Mouse (Mus musculus): Measurements from ENCODE around the gene C87499. TPM values are rescaled to one million over a fixed set of nuclear protein-coding genes. Genes with fewer than 3 reads are reported as not detected.

The C87499 gene
- polyA plus RNA-seq (2015; fragmentation: Nextera tagmentation; extraction: Ambion mirVana) = not detected in 2 replicates

DNA sequence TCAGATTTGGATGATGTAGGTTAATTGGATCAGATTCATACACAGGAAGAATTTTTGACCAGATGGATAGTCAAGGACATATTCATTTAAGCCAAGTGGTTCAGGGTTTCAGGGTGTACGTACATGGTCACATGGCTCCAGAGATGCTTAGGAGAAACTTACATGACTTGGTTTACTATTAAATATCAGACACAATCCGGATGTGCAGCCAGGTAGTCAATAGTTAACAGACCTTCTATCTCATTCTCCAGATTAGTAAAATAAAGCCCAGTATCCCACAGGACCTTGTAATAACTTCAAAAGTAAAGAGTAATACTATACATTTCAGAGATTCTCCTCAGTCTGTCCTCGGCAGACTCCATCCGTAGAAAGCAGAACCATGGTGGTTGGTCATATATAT, at the start of gene C87499:
Gene C87499 (minus strand): TSS at position 101 of the 400 bp plus-strand sequence.
- Histone ChIP-seq H3K27me3 (ENCODE audit: control insufficient read depth, insufficient read depth, low read depth, low read length) (no peaks in the 10 kb centered on the region), H3K4me2 (ENCODE audit: low read length) (no peak within 1 kb of the TSS), H3K9ac (ENCODE audit: low read depth, low read length) (no peak within 1 kb of the TSS), H3K36me3 (ENCODE audit: control insufficient read depth, insufficient read depth, low read length) (no peaks in the 10 kb centered on the region), H3K9me3 (replicated peaks; ENCODE audit: control insufficient read depth, low read length, poor library complexity, severe bottlenecking) (no peaks in the 10 kb centered on the region), H3K27ac (ENCODE audit: low read length) (no peak within 1 kb of the TSS), H3K4me1 (ENCODE audit: control insufficient read depth, insufficient read depth, low read length) (no peaks in the 10 kb centered on the region), H3K4me3 (ENCODE audit: low read depth, low read length) (no peak within 1 kb of the TSS)
- ATAC-seq = no peak
- 89% methylated on average over 4 of the region's 4 CpGs for WGBS

DNA sequence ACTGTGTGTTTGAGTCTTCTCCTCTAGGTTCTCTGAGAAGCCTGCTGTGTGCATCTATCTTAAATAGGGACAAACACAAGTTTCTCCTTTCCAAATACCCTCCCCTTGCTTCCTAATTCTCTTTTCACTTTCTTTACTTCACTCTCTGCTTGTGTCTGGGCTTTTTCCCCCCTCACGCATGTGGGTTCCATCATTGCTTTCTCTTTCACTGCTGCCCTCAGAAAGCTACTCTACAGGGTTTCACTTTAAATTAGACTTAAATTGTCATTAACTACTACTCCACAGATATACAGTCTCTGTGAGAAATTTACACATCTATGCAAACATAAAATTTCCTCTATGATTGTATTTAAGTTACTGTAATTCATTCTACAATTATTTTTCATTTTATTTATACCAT, 49.6 kb upstream of the C87499 start, which contains the start of gene Ifna2:
Gene Ifna2 (minus strand): TSS at position 101 of the 400 bp plus-strand sequence.
- no peak for ATAC-seq
- no peaks in the 10 kb centered on the region for H3K4me1 ChIP-seq (ENCODE audit: control insufficient read depth, insufficient read depth, low read length)
- no peak within 1 kb of the TSS for H3K27ac ChIP-seq (ENCODE audit: low read length)
- no peaks in the 10 kb centered on the region for H3K27me3 ChIP-seq (ENCODE audit: control insufficient read depth, insufficient read depth, low read depth, low read length)
- H3K36me3 ChIP-seq (ENCODE audit: control insufficient read depth, insufficient read depth, low read length) = no peaks in the 10 kb centered on the region
- H3K9ac ChIP-seq (ENCODE audit: low read depth, low read length) = no peak within 1 kb of the TSS
- H3K4me3 ChIP-seq (ENCODE audit: low read depth, low read length) = no peak within 1 kb of the TSS
- H3K9me3 ChIP-seq (replicated peaks; ENCODE audit: control insufficient read depth, low read length, poor library complexity, severe bottlenecking) = no peaks in the 10 kb centered on the region
- H3K4me2 ChIP-seq (ENCODE audit: low read length) = no peak within 1 kb of the TSS
- WGBS = 88% methylated on average over 1 of the region's 1 CpGs

GRCm38 (mm10) chr4:88681353-88681752, 47.1 kb upstream of the C87499 start:
- Histone ChIP-seq H3K4me2 (ENCODE audit: low read length) (no peak overlapping the region), H3K27me3 (ENCODE audit: control insufficient read depth, insufficient read depth, low read depth, low read length) (no peaks in the 10 kb centered on the region), H3K9ac (ENCODE audit: low read depth, low read length) (no peak overlapping the region), H3K4me3 (ENCODE audit: low read depth, low read length) (no peak overlapping the region), H3K4me1 (ENCODE audit: control insufficient read depth, insufficient read depth, low read length) (no peaks in the 10 kb centered on the region), H3K36me3 (ENCODE audit: control insufficient read depth, insufficient read depth, low read length) (no peaks in the 10 kb centered on the region), H3K27ac (ENCODE audit: low read length) (no peak overlapping the region), H3K9me3 (replicated peaks; ENCODE audit: control insufficient read depth, low read length, poor library complexity, severe bottlenecking) (no peaks in the 10 kb centered on the region)
- WGBS = 85% methylated on average over 3 of the region's 3 CpGs
- ATAC-seq = no peak

GRCm38 (mm10) chr4:88680362-88680761, 46.2 kb upstream of the C87499 start:
- no peak for ATAC-seq
- 53% methylated on average over 8 of the region's 8 CpGs for WGBS

DNA sequence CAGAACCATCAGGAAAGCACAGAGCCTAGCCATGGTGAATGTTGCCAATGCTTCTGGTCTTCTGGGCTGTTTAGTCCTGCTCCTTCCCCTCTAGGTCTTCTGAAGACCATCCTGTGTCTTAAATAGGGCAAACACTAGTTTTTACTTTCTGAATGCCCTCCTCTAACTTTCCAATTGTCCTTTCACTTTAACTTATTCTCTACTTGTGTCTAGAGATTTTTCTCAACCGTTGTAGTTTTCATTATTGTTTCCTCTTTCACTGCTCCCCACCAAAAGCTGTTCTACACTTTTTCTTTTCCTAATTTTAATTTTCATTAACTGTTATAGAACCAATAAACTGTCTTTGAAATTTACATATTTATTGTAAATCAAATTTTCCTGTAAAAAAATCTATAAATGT, 42.6 kb upstream of the C87499 start, which contains the start of gene Ifna16:
Gene Ifna16 (minus strand): TSS at position 101 of the 400 bp plus-strand sequence.
- WGBS = 90% methylated on average over 1 of the region's 1 CpGs
- H3K9me3 ChIP-seq (replicated peaks; ENCODE audit: control insufficient read depth, low read length, poor library complexity, severe bottlenecking) = no peaks in the 10 kb centered on the region
- no peak within 1 kb of the TSS for H3K9ac ChIP-seq (ENCODE audit: low read depth, low read length)
- H3K27ac ChIP-seq (ENCODE audit: low read length) = no peak within 1 kb of the TSS
- H3K4me1 ChIP-seq (ENCODE audit: control insufficient read depth, insufficient read depth, low read length) = no peaks in the 10 kb centered on the region
- no peak within 1 kb of the TSS for H3K4me2 ChIP-seq (ENCODE audit: low read length)
- ATAC-seq = no peak
- no peaks in the 10 kb centered on the region for H3K36me3 ChIP-seq (ENCODE audit: control insufficient read depth, insufficient read depth, low read length)
- no peaks in the 10 kb centered on the region for H3K27me3 ChIP-seq (ENCODE audit: control insufficient read depth, insufficient read depth, low read depth, low read length)
- H3K4me3 ChIP-seq (ENCODE audit: low read depth, low read length) = no peak within 1 kb of the TSS

More at GRCm38 (mm10) chr4:88680362-88680761, 46.2 kb upstream of the C87499 start:
- Histone ChIP-seq H3K4me3 (ENCODE audit: low read depth, low read length) (no peak overlapping the region), H3K4me1 (ENCODE audit: control insufficient read depth, insufficient read depth, low read length) (no peaks in the 10 kb centered on the region), H3K9ac (ENCODE audit: low read depth, low read length) (no peak overlapping the region), H3K27me3 (ENCODE audit: control insufficient read depth, insufficient read depth, low read depth, low read length) (no peaks in the 10 kb centered on the region), H3K36me3 (ENCODE audit: control insufficient read depth, insufficient read depth, low read length) (no peaks in the 10 kb centered on the region), H3K27ac (ENCODE audit: low read length) (no peak overlapping the region), H3K4me2 (ENCODE audit: low read length) (no peak overlapping the region), H3K9me3 (replicated peaks; ENCODE audit: control insufficient read depth, low read length, poor library complexity, severe bottlenecking) (no peaks in the 10 kb centered on the region)

DNA sequence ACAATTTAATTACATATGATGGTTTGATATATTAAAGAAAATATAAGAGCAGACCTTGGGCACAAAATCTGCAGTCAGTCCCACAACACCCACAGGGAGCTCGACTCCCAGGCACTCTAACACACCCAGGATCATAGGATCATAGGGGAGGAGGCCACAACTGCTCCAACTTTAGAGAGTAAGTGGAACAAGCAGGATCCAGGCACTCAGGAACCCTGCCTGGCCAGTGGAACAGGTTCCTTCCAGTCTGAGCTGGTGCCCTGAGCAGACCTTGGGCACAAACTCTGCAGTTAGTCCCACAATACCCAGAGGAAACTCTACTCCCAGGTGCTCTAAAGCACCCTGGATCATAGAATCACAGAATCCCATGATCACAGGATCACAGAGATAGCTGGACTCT, 21.2 kb upstream of the C87499 start:
- Histone ChIP-seq H3K9ac (ENCODE audit: low read depth, low read length) (no peak overlapping the region), H3K27ac (ENCODE audit: low read length) (no peak overlapping the region), H3K4me1 (ENCODE audit: control insufficient read depth, insufficient read depth, low read length) (no peaks in the 10 kb centered on the region), H3K9me3 (replicated peaks; ENCODE audit: control insufficient read depth, low read length, poor library complexity, severe bottlenecking) (no peaks in the 10 kb centered on the region), H3K27me3 (ENCODE audit: control insufficient read depth, insufficient read depth, low read depth, low read length) (no peaks in the 10 kb centered on the region), H3K36me3 (ENCODE audit: control insufficient read depth, insufficient read depth, low read length) (no peaks in the 10 kb centered on the region), H3K4me3 (ENCODE audit: low read depth, low read length) (no peak overlapping the region), H3K4me2 (ENCODE audit: low read length) (no peak overlapping the region)
- no peak for ATAC-seq
- WGBS = 75% methylated on average over 1 of the region's 1 CpGs

GRCm38 (mm10) chr4:88653644-88654043, 19.4 kb upstream of the C87499 start:
- WGBS = 64% methylated on average over 3 of the region's 3 CpGs
- ATAC-seq = no peak
- H3K27ac ChIP-seq (ENCODE audit: low read length) = no peak overlapping the region
- no peaks in the 10 kb centered on the region for H3K4me1 ChIP-seq (ENCODE audit: control insufficient read depth, insufficient read depth, low read length)
- H3K4me2 ChIP-seq (ENCODE audit: low read length) = no peak overlapping the region
- H3K9me3 ChIP-seq (replicated peaks; ENCODE audit: control insufficient read depth, low read length, poor library complexity, severe bottlenecking) = no peaks in the 10 kb centered on the region
- H3K9ac ChIP-seq (ENCODE audit: low read depth, low read length) = no peak overlapping the region
- H3K36me3 ChIP-seq (ENCODE audit: control insufficient read depth, insufficient read depth, low read length) = no peaks in the 10 kb centered on the region
- H3K4me3 ChIP-seq (ENCODE audit: low read depth, low read length) = no peak overlapping the region
- no peaks in the 10 kb centered on the region for H3K27me3 ChIP-seq (ENCODE audit: control insufficient read depth, insufficient read depth, low read depth, low read length)

DNA sequence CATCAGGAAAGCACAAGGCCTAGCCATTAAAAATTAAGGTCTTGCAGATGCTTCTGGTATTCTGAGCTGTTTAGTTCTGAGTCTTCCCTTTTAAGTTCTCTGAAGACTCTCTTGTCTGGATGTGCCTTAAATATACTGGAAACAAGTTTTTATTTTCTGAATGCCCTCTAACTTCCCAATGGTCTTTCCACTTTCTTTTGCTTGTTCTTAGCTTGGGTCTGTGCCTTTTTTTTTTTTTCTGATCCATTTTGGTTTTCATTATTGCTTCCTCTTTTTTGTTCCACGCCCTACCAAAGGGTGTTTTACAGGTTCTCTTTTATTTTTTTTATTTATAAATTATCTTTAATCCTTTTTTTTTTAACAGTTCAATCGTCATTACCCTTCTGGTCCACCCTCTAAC, 10.1 kb upstream of the C87499 start, which contains the start of gene Ifna13:
Gene Ifna13 (minus strand): TSS at position 101 of the 400 bp plus-strand sequence.
- Histone ChIP-seq H3K9me3 (replicated peaks; ENCODE audit: control insufficient read depth, low read length, poor library complexity, severe bottlenecking) (no peaks in the 10 kb centered on the region), H3K27me3 (ENCODE audit: control insufficient read depth, insufficient read depth, low read depth, low read length) (no peaks in the 10 kb centered on the region), H3K4me2 (ENCODE audit: low read length) (no peak within 1 kb of the TSS), H3K4me3 (ENCODE audit: low read depth, low read length) (no peak within 1 kb of the TSS), H3K9ac (ENCODE audit: low read depth, low read length) (no peak within 1 kb of the TSS), H3K4me1 (ENCODE audit: control insufficient read depth, insufficient read depth, low read length) (no peaks in the 10 kb centered on the region), H3K27ac (ENCODE audit: low read length) (no peak within 1 kb of the TSS), H3K36me3 (ENCODE audit: control insufficient read depth, insufficient read depth, low read length) (no peaks in the 10 kb centered on the region)
- WGBS = 59% methylated on average over 2 of the region's 2 CpGs
- ATAC-seq = no peak

DNA sequence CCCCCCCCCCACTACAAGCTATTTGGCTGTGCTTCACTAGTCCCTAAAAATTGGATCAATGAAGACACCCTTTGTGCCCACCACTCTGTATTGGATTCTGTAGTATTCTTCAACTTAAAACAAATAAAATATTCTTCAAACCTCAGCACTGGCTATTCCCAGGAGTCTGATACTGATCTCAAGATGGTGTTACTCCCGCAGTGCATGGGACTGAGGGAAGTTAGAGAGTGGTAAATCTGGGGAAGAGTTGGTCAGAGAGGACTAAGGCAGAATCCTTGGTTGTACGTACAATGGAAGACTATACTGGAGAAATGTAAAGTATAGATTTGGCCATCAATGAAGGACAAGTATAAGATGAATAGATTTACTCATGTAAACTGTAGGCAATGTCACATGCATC, 8.3 kb upstream of the C87499 start:
- 45% methylated on average over 2 of the region's 2 CpGs for WGBS
- Histone ChIP-seq H3K27me3 (ENCODE audit: control insufficient read depth, insufficient read depth, low read depth, low read length) (no peaks in the 10 kb centered on the region), H3K27ac (ENCODE audit: low read length) (no peak overlapping the region), H3K9ac (ENCODE audit: low read depth, low read length) (no peak overlapping the region), H3K4me2 (ENCODE audit: low read length) (no peak overlapping the region), H3K9me3 (replicated peaks; ENCODE audit: control insufficient read depth, low read length, poor library complexity, severe bottlenecking) (no peaks in the 10 kb centered on the region), H3K4me1 (ENCODE audit: control insufficient read depth, insufficient read depth, low read length) (no peaks in the 10 kb centered on the region), H3K4me3 (ENCODE audit: low read depth, low read length) (no peak overlapping the region), H3K36me3 (ENCODE audit: control insufficient read depth, insufficient read depth, low read length) (no peaks in the 10 kb centered on the region)
- ATAC-seq = no peak

Data from midbrain, embryonic 16.5 days (tissue).